Mouse (Mus musculus): ENCODE measurements around the gene Shisal1. TPM values are rescaled to one million over a fixed set of nuclear protein-coding genes. Genes with fewer than 3 reads are reported as not detected.

The Shisal1 gene
- polyA plus RNA-seq, 1 experiment from 2014 or later, result 0.05 TPM

GRCm38 (mm10) chr15:84467761-84468160 lies 20.9 kb upstream of the Shisal1 start:
- DNase-seq, result no peak
- H3K4me1 ChIP-seq (ENCODE audit: insufficient read depth), result peaks cover 9% of the 10 kb centered on the region; the same call in 1 of the 2 replicates
- H3K9ac ChIP-seq (replicated peaks), result no peak overlapping the region
- no peaks in the 10 kb centered on the region for H3K9me3 ChIP-seq (ENCODE audit: low read length)
- H3K27me3 ChIP-seq (ENCODE audit: insufficient read depth, low read length), result peaks cover 4% of the 10 kb centered on the region; the same call in 1 of the 2 replicates
- no peak overlapping the region for H3K4me2 ChIP-seq (ENCODE audit: low read depth, low read length)
- no peak overlapping the region for H3K4me3 ChIP-seq (ENCODE audit: low read depth, low read length)
- no peaks in the 10 kb centered on the region for H3K36me3 ChIP-seq (replicated peaks; ENCODE audit: insufficient read depth, low read length)
- H3K27ac ChIP-seq (ENCODE audit: low read depth), result no peak overlapping the region
- no peak for TF ChIP-seq CTCF (IDR thresholded peaks at IDR 0.05; ENCODE audit: low read depth)
- no peak for TF ChIP-seq EP300 (IDR thresholded peaks at IDR 0.05; ENCODE audit: low read depth)
- no peak for ATAC-seq
- 60% methylated on average over 5 of the region's 5 CpGs for WGBS (ENCODE audit: insufficient replicate concordance)

GRCm38 (mm10) chr15:84466458-84467267 lies 19.8 kb upstream of the Shisal1 start:
- 0 out of 2 replicates have a peak overlapping the region, but pooled peaks have one; percentile 29 for H3K27ac ChIP-seq (ENCODE audit: low read depth)
- peak; percentile 31; the same call in 1 of the 2 replicates for ATAC-seq

DNA sequence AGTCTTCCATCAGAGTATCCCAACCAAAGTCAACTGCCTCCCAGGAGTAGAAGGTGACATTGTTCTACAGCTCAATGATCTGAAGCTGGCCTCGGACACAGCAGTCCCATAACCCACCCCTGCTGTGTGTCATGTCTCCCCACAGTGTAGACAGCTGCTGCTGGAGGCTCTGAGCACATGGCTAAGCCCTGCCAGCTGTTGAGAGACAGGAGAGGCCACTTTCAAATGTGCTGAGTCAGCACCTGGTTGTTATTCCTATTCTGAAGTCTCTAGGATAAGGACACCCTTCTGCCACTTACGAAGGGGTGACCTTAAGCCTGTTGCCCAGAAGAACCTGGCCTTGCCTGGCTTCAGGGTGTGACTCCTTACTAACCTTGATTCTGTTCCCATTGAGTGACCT lies 14.5 kb upstream of the Shisal1 start:
- Histone ChIP-seq H3K4me1 (ENCODE audit: insufficient read depth) (no peaks in the 10 kb centered on the region), H3K27ac (ENCODE audit: low read depth) (no peak overlapping the region)
- no peak for ATAC-seq

More at GRCm38 (mm10) chr15:84466458-84467267, 19.8 kb upstream of the Shisal1 start:
- 41% methylated on average over 13 of the region's 13 CpGs for WGBS (ENCODE audit: insufficient replicate concordance)
- TF ChIP-seq CTCF (IDR thresholded peaks at IDR 0.05; ENCODE audit: low read depth) (no peak), EP300 (IDR thresholded peaks at IDR 0.05; ENCODE audit: low read depth) (no peak)
- Histone ChIP-seq H3K9ac (replicated peaks) (no peak overlapping the region), H3K9me3 (ENCODE audit: low read length) (no peaks in the 10 kb centered on the region), H3K36me3 (replicated peaks; ENCODE audit: insufficient read depth, low read length) (no peaks in the 10 kb centered on the region), H3K27me3 (ENCODE audit: insufficient read depth, low read length) (peaks cover 4% of the 10 kb centered on the region; the same call in 1 of the 2 replicates), H3K4me1 (ENCODE audit: insufficient read depth) (peaks cover 9% of the 10 kb centered on the region; the same call in 1 of the 2 replicates), H3K4me3 (ENCODE audit: low read depth, low read length) (no peak overlapping the region), H3K4me2 (ENCODE audit: low read depth, low read length) (peak overlapping the region; percentile 14; the same call in 1 of the 2 replicates)
- DNase-seq, result peak; percentile 37

GRCm38 (mm10) chr15:84458983-84459382 lies 12.1 kb upstream of the Shisal1 start:
- no peak for TF ChIP-seq CTCF (IDR thresholded peaks at IDR 0.05; ENCODE audit: low read depth)
- no peak for TF ChIP-seq EP300 (IDR thresholded peaks at IDR 0.05; ENCODE audit: low read depth)
- Histone ChIP-seq H3K9ac (replicated peaks) (no peak overlapping the region), H3K27ac (ENCODE audit: low read depth) (no peak overlapping the region), H3K27me3 (ENCODE audit: insufficient read depth, low read length) (no peaks in the 10 kb centered on the region), H3K9me3 (ENCODE audit: low read length) (no peaks in the 10 kb centered on the region), H3K36me3 (replicated peaks; ENCODE audit: insufficient read depth, low read length) (no peaks in the 10 kb centered on the region), H3K4me1 (ENCODE audit: insufficient read depth) (no peaks in the 10 kb centered on the region), H3K4me3 (ENCODE audit: low read depth, low read length) (no peak overlapping the region), H3K4me2 (ENCODE audit: low read depth, low read length) (no peak overlapping the region)
- DNase-seq (peak; percentile 42), ATAC-seq (peak; percentile 67; the same call in 1 of the 2 replicates)
- WGBS (ENCODE audit: insufficient replicate concordance), result 57% methylated on average over 6 of the region's 6 CpGs

More for the DNA sequence above, 14.5 kb upstream of the Shisal1 start:
- no peaks in the 10 kb centered on the region for H3K36me3 ChIP-seq (replicated peaks; ENCODE audit: insufficient read depth, low read length)
- WGBS (ENCODE audit: insufficient replicate concordance), result 66% methylated on average over 2 of the region's 2 CpGs
- H3K4me3 ChIP-seq (ENCODE audit: low read depth, low read length), result no peak overlapping the region
- no peak for TF ChIP-seq CTCF (IDR thresholded peaks at IDR 0.05; ENCODE audit: low read depth)
- no peaks in the 10 kb centered on the region for H3K9me3 ChIP-seq (ENCODE audit: low read length)
- H3K27me3 ChIP-seq (ENCODE audit: insufficient read depth, low read length), result no peaks in the 10 kb centered on the region
- no peak overlapping the region for H3K4me2 ChIP-seq (ENCODE audit: low read depth, low read length)
- DNase-seq, result no peak
- no peak overlapping the region for H3K9ac ChIP-seq (replicated peaks)

GRCm38 (mm10) chr15:84455286-84455685 lies 8.4 kb upstream of the Shisal1 start:
- H3K4me1 ChIP-seq (ENCODE audit: insufficient read depth), result peaks cover 4% of the 10 kb centered on the region; the same call in 1 of the 2 replicates
- no peaks in the 10 kb centered on the region for H3K9me3 ChIP-seq (ENCODE audit: low read length)
- TF ChIP-seq CTCF (IDR thresholded peaks at IDR 0.05; ENCODE audit: low read depth) (no peak), EP300 (IDR thresholded peaks at IDR 0.05; ENCODE audit: low read depth) (no peak)
- 69% methylated on average over 6 of the region's 6 CpGs for WGBS (ENCODE audit: insufficient replicate concordance)
- H3K36me3 ChIP-seq (replicated peaks; ENCODE audit: insufficient read depth, low read length), result no peaks in the 10 kb centered on the region
- no peak for ATAC-seq
- DNase-seq, result no peak
- no peak overlapping the region for H3K9ac ChIP-seq (replicated peaks)
- H3K4me2 ChIP-seq (ENCODE audit: low read depth, low read length), result no peak overlapping the region
- no peak overlapping the region for H3K27ac ChIP-seq (ENCODE audit: low read depth)
- no peak overlapping the region for H3K4me3 ChIP-seq (ENCODE audit: low read depth, low read length)
- no peaks in the 10 kb centered on the region for H3K27me3 ChIP-seq (ENCODE audit: insufficient read depth, low read length)

GRCm38 (mm10) chr15:84453091-84453490 lies 6.2 kb upstream of the Shisal1 start:
- H3K36me3 ChIP-seq (replicated peaks; ENCODE audit: insufficient read depth, low read length), result no peaks in the 10 kb centered on the region
- 0 out of 2 replicates have a peak, but pooled peaks cover 7% of the 10 kb centered on the region for H3K27me3 ChIP-seq (ENCODE audit: insufficient read depth, low read length)
- no peak overlapping the region for H3K4me3 ChIP-seq (ENCODE audit: low read depth, low read length)
- no peak overlapping the region for H3K27ac ChIP-seq (ENCODE audit: low read depth)
- H3K9me3 ChIP-seq (ENCODE audit: low read length), result no peaks in the 10 kb centered on the region
- no peak for DNase-seq
- H3K4me2 ChIP-seq (ENCODE audit: low read depth, low read length), result no peak overlapping the region
- H3K4me1 ChIP-seq (ENCODE audit: insufficient read depth), result peaks cover 4% of the 10 kb centered on the region; the same call in 1 of the 2 replicates
- no peak for ATAC-seq
- 80% methylated on average over 2 of the region's 2 CpGs for WGBS (ENCODE audit: insufficient replicate concordance)
- TF ChIP-seq CTCF (IDR thresholded peaks at IDR 0.05; ENCODE audit: low read depth) (no peak), EP300 (IDR thresholded peaks at IDR 0.05; ENCODE audit: low read depth) (no peak)
- H3K9ac ChIP-seq (replicated peaks), result no peak overlapping the region
